Mouse (Mus musculus): Measurements from ENCODE around the gene Pde1c.
"Not testable (repeated sequence)": the region's sequence is repeated elsewhere in the genome, so short reads cannot be mapped to it uniquely, and the experiment has no call there.

Pde1c gene

DNA sequence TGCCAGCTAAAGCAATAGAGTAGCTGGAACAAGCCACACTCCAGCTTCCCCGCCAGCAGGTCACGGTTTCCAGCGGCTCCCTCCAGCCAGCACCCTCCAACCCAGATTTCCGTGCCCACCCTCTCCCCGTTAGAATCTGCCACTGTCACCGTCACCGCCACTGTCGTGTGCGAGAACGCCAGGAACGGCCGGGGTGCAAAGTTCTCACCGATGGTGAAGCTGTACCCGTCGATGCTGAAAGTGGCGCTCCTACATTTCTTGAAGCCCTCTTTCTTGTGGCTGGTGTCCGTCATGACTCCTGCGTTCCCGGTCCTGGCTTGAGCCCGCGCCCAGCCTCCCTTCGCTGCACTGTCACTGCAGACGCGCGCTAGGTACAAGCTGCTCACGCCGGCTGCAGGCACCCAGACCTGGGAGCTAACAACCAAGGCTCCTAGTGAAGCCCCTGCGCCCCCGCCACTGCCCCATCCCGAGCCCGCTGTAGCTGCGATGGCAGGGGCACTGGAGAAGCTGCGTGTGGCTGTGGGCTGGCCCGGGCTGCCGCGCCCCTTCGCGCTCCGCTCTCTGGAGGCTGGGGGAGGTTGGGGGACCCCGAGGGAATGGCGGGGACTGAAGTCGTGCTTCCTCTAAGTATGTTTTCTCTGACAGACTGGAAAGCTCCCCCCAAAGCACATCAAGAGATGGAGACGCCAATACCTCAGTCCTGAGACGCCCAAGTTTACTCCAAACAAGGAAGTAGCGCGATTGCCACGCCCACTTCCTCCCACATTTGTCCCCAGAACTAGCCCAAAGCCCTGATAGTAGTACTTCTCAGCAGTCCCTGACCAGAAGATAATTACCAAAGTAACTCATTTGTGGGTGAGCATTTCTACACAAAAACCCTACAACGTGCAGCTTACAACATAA, at the start of gene Pde1c:
TSS of gene Pde1c (minus strand) at position 634 of the 903 bp plus-strand sequence.
- DNase-seq (ENCODE audit: low read depth, low spot score): peak; percentile 75

DNA sequence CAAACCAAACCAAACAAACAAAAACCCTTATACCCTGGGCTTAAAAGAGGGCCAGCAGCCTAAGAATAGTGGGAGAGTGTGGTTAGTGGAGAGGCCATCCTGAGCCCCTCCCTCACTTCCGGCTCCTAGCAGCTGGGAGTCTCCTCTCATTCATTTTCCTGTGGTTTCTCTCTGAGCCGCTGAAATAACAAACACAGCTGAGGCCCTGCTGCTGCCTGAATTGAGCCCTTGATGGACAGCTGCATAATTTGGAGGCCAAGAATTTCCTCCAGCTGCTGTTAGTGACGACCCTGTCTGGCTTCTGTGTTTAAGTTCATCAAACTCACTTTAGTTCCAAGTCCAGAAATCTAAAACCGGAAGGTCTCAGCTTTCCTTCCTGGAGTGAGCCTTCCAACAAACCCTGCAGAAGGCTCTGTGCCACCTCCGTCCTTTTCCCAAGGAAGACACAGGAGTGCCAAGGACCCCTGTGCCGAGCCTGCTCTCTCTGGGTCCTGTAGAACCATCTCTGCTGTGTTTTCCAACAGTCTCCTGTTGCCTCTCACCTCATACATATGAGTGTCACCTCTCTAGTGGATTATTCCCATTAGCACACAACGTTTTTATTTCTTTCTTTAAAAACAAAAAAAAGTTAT, 48.2 kb upstream of the Pde1c start:
- no peak for DNase-seq (ENCODE audit: low read depth, low spot score)

DNA sequence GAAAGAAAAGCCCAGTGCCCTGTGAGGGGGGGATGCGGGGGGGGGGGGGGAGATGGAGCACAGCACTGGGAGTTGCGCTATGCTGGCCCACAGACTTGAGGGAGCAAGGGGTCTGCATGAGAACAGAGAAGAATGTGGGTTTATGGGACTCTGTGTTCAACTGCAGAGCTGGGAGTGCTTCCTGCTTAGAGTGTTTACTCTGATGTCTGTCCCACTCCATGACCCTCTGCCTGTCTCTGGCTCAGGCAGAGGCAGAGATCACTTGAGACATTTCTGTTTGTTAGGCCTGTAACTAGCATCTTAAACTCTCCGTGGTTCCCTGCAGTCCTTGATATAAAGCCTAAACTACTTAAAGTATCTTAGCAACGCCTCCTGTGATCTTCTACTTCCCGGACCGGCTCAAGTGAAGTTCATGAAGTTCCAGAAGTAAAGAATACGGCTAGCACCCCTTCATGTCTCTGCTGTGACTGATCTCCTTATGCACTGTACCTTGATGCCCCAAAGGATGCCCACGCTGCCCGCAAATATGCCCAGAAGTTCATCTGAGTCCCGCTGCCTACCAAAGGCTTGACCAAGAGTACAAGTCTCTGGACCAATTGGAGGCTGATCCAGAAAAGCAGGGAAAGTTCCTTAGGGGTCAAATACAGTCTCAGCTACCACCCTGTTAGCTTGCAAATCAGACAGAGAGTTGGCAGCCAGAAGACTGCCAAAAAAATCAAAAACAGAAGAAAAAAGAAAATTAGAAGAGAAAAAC, 47.5 kb upstream of the Pde1c start:
- DNase-seq (ENCODE audit: low read depth, low spot score): no peak

DNA sequence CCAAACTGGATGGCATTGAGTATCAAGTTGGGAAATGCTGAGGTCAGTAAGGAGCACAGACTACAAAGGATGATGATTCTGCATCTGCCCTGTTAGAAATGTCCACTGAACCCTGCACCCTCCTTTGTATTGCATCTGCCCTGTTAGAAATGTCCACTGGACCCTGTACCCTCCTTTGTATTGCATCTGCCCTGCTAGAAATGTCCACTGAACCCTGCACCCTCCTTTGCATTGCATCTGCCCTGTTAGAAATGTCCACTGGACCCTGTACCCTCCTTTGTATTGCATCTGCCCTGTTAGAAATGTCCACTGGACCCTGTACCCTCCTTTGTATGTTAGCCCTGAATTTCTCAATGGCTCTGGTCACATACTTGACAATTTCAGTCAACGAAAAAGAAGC, 40.6 kb upstream of the Pde1c start:
- DNase-seq (ENCODE audit: low read depth, low spot score): not testable (repeated sequence)

DNA sequence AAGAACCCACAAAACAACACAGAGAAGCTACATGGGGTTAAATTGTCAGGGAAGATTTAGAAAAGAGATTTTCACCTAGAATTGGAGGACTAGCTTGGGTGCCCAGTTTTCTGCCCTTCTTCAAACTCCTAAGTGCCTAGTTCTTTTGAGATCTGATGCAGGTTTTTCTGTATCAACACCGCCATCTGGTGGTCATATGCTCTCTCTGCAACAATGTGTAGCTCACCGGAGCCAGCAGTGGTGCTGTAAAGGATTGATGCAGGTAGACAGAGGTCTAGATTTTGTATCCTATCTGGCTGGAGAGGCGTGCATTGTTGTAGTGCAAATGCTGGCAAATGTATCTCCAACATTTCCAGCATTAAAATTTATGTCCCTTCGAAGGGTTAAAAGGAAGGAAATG, 39.4 kb upstream of the Pde1c start:
- DNase-seq (ENCODE audit: low read depth, low spot score): peak; percentile 78

DNA sequence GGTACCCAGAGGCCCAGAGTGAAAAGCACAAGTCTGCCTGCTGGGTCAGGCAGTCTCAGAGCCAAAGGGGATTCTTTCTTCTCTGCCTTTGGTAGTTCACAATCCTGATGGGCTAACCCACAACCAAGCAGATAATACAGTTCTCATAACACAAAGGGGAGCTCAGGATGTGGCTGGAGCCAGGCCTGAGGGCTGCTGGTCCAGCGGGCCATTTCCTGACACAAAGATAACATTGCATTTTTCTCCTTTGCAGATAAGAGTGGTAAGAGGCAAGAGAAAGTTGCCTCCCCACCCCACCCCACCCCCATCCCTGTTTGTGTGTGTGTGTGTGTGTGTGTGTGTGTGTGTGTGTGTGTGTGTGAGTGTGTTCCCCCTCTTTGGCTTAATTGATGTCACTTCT, 10.7 kb upstream of the Pde1c start:
- no peak for DNase-seq (ENCODE audit: low read depth, low spot score)

DNA sequence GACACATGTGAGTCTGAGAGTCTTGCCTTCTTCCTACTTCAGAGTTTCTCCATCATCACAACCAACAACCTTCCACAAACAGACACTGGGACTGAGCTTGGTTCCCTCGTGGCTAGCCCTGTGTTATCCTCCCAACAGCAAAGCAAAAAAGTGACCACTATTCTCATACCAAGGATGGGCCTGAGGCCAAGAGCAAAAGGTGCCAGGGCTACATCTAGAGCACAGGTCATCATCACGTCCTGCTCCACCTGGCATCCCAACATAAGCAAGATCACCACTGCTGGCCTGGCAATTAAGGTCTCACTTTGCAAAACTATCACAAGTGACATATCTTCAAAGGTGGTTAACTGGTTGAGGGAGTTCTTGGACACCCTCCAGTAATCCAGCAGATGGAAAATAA, 8.0 kb downstream of the Pde1c start:
- DNase-seq (ENCODE audit: low read depth, low spot score): no peak

DNA sequence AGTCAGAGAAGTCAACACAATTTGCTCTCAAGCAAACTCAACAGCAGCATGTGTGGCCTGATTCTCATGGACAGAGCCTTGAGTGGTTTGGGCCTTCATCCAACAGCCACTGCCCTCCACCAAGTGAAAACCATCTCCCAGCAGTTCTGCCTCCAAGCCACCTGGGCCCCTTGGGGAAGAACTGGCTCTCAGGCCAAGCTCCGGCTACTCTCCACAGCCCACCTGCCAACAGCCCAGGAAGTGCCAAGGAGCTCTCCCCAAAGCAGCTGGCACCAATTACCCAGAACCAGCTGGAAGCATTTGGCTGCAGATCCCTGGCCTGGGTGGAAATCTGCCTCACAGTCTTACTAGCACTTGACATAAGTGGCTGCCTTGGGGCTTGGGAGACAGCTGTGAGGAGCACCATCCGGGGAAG, 8.4 kb downstream of the Pde1c start:
- no peak for DNase-seq (ENCODE audit: low read depth, low spot score)

DNA sequence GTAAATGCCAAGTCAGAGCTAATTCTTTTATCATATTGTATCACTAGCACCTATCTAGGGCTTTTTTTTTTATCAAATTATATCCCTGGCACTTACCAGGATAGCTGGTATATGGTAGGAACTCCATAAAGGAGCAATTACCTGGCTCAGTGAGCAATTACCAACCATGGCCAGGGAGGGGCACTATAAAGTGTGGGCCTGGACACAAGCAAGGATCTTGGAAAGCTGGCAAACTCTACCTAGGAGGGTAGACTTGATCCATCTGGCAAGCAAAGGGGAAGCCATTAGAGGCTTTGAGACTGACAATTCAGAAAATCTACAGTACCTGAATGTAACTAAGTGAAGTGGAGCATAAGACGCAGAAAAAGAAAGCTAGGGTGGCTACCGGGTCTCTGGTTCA, 10.2 kb downstream of the Pde1c start:
- no peak for DNase-seq (ENCODE audit: low read depth, low spot score)

DNA sequence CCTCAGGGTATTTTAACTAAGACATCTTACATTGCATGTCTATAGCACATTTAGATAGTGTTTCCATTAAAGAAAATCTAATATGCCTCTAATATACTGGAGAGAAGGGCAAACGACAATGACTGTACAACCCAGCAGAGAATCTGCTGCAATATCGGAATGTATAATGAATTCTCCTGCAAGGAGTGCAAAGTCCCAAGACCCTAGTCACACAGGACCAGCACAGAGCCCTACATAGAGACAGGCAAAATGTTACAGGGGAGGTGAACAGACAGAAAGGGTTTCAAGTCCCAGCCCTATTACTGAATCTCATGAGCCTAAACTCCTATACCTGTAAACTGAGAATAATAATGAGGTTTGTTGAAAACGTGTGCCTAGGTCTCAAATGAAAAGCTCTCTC, 13.1 kb downstream of the Pde1c start:
- DNase-seq (ENCODE audit: low read depth, low spot score): no peak

DNA sequence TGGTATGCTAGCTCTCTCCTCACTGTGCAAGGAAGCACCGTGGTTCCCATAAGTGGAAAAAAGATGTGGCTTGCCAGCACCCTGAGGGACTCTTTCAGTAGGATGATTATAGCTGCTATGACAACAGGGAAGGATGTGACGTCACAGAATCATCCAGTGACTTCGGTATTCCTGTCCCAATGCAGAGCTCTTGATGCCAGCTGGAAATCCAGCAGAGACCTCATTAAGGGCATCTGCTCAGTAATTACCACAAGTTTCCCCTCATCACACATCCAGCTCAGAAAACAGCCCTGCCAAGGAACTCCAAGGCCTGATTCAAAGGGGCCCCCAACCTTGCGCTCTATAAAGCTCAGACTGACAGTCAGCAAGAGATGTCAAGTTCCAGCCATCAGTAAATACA, 13.5 kb downstream of the Pde1c start:
- DNase-seq (ENCODE audit: low read depth, low spot score): no peak

DNA sequence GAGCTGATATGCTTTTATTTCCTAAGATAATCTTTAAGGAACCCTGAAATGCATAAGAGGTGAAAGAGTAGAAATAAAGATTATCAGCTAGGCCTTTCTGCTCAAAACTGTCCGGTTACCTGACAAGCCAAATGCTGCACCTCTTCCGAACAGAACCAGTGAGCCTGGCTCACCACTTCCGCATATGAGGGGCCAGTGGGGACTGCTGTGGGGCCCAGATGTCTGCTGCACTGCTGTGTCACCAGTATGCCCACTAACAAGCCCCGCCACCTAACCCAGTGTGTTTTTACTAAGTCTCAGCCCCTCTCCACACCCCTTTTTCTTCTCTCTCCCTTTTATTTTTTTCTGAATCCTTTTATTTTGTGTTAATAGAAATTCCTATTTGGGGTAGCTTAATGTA, 17.9 kb downstream of the Pde1c start:
- no peak for DNase-seq (ENCODE audit: low read depth, low spot score)

DNA sequence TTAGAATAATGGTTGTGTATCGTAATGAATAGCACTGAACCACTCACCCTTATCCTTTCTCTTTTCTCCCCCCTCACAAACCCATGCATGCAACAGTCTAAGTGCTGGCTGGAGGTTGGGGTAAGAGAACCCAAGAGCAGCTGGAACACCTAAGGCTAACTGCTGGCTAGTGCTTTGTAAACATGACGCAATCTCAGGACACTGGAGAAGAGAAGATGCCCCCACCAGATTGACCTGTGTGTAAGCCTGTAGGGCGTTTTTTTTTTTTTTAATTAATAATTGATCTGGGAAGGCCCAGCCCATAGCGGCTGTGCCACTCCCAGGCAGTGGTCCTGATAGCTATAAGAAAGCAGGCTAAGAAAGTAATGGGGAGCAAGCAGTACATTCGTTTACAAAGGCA, 28.7 kb downstream of the Pde1c start:
- no peak for DNase-seq (ENCODE audit: low read depth, low spot score)

DNA sequence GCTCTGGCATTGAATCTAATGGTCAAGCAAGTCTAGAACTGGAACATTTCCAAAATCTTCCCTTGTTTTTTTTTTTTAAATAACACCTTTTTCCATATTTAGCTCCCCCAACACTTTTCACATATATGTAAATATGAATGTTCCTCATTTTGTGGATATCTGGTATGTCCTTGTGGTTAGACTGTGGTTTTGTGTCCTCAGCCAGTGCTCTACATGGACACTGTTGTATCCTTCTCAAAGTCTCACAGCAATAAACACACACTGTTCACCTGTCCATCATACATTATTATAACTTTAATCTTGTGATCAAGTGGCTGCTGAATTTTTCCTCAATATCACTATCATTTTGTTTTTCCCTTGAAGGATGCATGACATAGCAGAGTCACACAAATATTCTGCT, 34.2 kb downstream of the Pde1c start:
- no peak for DNase-seq (ENCODE audit: low read depth, low spot score)

DNA sequence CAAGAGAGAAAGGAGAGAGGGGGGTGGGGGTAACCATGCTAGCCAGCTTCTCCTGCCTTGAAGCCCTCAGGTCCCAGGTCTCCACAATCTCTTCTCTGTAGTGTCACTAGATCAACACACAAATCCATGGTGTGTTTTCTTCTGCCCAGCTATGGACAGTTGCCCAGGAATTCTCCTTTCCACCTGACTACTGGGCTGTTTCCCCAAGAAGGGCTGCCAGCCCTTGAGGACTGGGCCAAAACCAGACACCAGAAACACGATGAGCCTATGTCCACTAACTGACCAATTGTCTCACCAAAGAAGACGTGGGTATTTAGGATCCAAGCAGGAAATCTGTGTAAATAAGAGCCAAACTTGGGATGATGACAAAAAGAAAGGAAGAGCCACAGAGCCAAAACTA, 36.6 kb downstream of the Pde1c start:
- DNase-seq (ENCODE audit: low read depth, low spot score): no peak

DNA sequence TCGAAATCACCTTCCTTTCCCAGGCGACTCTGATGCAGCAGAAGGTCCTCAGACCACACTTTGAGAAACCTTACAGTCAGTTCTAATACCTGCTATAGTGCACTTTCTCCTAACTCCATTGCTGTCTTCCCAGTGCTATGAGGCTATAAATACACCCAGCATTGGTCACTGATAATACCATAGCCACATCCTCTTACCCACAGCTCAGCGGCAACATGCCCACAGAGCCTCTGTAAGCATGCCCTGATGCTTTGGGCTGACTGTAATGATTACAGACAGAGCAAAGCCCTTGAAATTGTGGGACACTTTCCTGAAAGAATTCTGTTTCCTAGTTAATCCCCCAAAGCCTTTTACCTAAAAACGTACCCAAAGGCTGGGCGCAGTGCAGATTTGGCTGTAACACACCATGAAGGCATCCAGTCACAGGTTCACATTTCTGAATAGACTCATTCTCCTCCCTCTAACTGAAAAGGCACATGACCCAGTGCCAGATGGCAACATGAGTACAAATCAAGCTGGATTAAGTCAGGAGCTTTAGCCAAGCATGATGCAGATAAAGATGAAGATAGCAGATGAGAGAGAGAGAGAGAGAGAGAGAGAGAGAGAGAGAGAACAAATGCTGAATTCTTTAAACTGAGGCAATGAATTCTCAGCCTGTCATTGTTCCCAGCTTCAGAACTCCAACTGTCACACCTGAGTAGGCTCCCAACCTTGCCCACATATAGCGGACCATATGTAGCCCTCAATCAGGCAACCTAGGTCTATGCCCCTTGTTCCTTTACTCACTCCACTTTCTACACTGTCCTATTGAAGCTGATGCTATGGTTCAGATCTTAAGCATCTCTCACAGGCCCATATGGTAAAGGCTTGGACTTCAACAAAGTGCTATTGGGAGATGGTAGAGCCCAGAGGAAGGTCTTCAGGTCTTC, 44.7 kb downstream of the Pde1c start:
- DNase-seq (ENCODE audit: low read depth, low spot score): no peak

DNA sequence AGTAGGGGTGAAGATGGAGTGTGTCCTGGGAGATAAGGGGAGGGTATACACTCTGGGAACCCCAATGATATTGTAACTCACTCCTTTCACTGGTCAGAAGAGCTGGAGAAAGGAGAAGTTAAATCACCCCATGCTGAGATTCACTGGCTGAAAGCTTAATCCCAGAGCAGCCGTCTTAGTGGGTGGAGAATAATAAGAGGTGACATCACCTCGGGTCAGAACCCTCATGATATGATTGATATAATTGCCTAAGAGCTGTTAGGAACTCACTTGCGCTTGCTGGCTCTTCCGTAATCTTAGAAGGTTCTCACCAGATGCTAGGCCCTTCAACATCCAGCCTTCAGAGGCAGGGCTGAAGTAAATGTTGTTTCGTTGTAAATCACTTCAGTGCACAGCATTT, 79.7 kb downstream of the Pde1c start:
- no peak for DNase-seq (ENCODE audit: low read depth, low spot score)

DNA sequence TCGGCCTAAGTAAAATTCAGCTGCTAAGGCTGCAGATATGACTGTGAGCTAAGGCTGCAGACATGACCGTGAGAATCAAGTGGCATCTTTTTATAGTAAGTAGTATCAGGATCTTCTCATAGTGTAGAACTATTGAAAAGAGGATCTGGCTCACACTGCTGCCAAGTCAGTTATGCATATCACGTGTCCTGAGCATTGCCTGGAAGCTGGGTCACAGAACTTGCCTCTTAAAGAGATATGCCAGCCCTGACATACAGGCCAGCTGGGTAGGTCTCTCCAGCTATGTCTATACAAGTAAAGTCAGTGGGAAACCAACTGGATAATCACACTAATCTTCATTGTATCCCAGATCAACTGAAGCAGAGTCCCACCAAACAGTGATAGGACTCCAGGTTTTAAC, 83.8 kb downstream of the Pde1c start:
- no peak for DNase-seq (ENCODE audit: low read depth, low spot score)

DNA sequence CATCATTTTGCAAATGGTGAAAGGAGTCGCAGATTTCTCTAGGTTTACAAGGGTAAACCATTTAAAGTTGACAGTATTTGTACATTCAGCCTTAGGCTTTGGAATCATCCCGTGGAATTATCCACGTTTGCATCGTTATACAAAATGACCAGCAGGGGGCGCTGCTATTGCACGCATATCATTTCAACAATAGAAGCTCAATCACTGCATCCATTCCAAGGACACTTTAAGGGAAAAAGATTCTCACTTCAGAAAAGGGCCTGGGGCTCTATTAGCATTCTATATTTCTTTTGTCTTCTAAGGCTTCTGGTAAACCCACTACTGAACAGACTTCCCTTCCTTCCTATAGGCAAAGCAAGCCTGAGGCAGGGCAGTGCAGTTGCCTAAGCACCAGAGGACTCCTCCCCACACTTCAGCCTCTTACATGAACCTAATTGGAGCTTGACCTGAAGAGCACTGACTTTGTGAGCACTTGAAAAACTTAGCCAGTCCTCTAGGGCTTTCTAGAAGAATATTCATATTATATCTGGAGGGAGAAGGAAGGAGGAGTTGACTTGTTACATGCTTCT, 87.9 kb downstream of the Pde1c start:
- DNase-seq (ENCODE audit: low read depth, low spot score): peak; percentile 69

DNA sequence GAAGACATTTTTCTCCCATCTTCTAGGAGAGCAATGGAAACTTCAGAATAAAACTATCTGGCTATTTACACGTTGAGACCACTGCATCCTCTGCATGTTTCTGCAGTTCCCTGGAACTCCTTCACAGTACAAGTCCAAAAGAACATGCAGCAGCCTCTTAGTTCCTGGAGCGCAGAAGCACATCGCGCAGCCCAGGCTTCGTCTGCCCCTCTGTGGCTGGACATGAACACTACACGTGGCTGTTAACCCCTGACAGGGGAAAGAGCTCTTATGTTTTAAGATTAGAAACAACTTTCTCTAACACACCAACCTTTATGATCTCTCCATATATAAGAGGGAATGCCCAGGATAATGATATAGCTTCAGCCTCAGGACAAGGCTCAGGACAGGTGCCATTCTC, 92.3 kb downstream of the Pde1c start:
- DNase-seq (ENCODE audit: low read depth, low spot score): peak; percentile 7

DNA sequence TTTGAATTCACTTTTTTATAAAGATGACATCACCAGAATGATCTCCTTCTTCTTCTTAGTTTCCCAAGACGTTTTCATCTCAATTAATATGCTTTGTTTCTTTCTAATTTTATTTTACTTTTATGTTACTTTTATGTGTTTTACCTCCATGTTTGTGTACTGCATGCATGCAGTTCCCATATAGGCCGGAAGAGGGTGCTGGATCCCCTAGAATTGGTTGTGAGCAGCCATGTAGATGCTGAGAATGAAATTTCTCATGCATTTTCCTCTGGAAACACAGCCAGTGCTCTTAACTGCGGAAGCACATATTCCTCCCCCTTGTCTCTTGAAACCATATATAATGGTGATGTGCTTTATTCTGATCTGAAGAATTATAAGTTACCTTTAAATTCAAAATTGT, 110.8 kb downstream of the Pde1c start:
- peak; percentile 63 for DNase-seq (ENCODE audit: low read depth, low spot score)
